In the genomic region with DNA sequence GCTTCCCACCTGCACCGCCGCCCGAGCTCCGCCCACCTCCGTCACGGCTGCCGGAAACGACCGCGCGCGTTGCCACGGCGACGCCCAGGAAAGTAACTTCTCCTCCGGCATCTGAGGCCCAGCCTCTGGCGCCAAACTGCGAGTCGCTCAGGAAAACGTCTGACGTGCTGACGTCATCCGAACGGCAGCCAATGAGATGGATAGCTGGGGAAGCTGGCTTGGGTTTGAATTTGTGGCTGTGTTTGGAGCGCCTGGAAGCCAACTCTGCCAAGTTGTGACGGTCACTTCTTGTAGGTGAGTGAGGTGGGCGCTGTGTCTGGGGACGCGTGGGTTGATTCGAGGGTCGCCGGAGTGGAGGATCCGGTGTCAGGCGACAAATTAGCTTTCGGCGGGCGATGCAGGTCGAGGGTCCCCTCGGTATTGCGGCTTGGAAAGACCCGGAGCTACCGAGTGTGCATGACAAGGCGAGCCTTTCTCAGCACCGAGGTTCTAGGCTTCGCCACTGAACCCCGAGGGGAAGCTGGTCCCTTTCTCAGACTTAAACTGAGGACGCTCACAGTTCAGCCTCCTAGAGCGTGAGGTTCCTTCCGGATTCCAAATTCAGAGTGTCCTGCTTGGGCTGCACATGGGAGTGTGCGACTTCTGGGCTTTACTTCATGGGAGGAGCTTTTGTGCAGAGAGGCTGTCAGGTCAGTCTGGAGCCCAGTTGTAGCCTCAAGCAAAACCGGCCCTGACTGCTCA, we compare ENCODE assay signal across 8 mouse cellular contexts. TPM values are rescaled to one million over a fixed set of nuclear protein-coding genes. Genes with fewer than 3 reads are reported as not detected.
A peak's percentile ranks its signal among the peaks of the same experiment; 100 is the strongest.
DNase-seq lines count a peak whose midpoint lies in the region; ATAC-seq and TF ChIP-seq lines count a peak whose summit lies in the region.

A gene (plus strand): TSS at position 139 of the 741 bp plus-strand sequence.
A gene (minus strand): TSS at position 149 of the 741 bp plus-strand sequence.

- H3K27me3 ChIP-seq in megakaryocyte, embryonic 14.5 days (replicated peaks) = no peaks in the 10 kb centered on the region

- TF ChIP-seq POLR2A in cortical plate, adult 2 months (IDR thresholded peaks at IDR 0.05; ENCODE audit: extremely low read depth, insufficient read depth, low read length) = peak; percentile 80; the same call in 1 of the 2 replicates

- no peaks in the 10 kb centered on the region; the same call in 1 of the 2 replicates for H3K4me1 ChIP-seq in cortical plate, adult 2 months (ENCODE audit: control insufficient read depth, insufficient read depth, low read length)
- H3K4me1 ChIP-seq in megakaryocyte, embryonic 14.5 days = peaks cover 17% of the 10 kb centered on the region

- peak; percentile 96 for ATAC-seq in activated CD4-positive, CD25-positive, alpha-beta regulatory T cell, adult 4 months

- no peak for TF ChIP-seq CTCF in cortical plate, adult 2 months (IDR thresholded peaks at IDR 0.05; ENCODE audit: extremely low read depth, insufficient read depth, low read length)

- H3K27ac ChIP-seq in cortical plate, adult 2 months (ENCODE audit: insufficient read depth, low read length) = no peak within 1 kb of the TSS

- no peaks in the 10 kb centered on the region for H3K36me3 ChIP-seq in megakaryocyte, embryonic 14.5 days (replicated peaks; ENCODE audit: low read length)

- peak; percentile 84 to 90 for DNase-seq in gastrocnemius, adult 8-10 months (ENCODE audit: low spot score in 2 of 2)
- DNase-seq in hindlimb bud, embryonic 11.5 days (ENCODE audit: extremely low spot score, low read depth, low spot score) = peak; percentile 96
- DNase-seq in left cerebral cortex, adult 8-10 months (ENCODE audit: low spot score in 2 of 2) = peak; percentile 83 to 96
- DNase-seq in right cerebral cortex, postnatal 10 days (ENCODE audit: low spot score in 2 of 2) = peak; percentile 98 to 99
- DNase-seq in urinary bladder, postnatal 25 days (ENCODE audit: low spot score) = peak; percentile 90

- peak within 1 kb of the TSS; percentile 63 for H3K4me3 ChIP-seq in cortical plate, adult 2 months (ENCODE audit: insufficient read depth, low read length)
- peak within 1 kb of the TSS; percentile 97 for H3K4me3 ChIP-seq in megakaryocyte, embryonic 14.5 days (replicated peaks)

- H3K9me3 ChIP-seq in megakaryocyte, embryonic 14.5 days = no peaks in the 10 kb centered on the region

RNA-seq across cellular contexts. Expression of the first gene that starts in this region (rescaled TPM):
- 1 to 10 TPM; 6.2 to 8.7 TPM for polyA plus RNA-seq in activated CD4-positive, CD25-positive, alpha-beta regulatory T cell, adult 4 months (2017; shearing (Covaris generic))
- 0.40 and 0.81 TPM in 2 replicates for polyA plus RNA-seq in cortical plate, adult 2 months (2012; rRNA removed)
- 1 to 10 TPM in 1 of 4 experiments, under 1 TPM in 3; 0.54 to 1.2 (median 0.68) TPM for total RNA-seq in gastrocnemius, adult 8-10 months (2022)
- total RNA-seq in left cerebral cortex, adult 8-10 months (2022) = 1 to 10 TPM in 2 of 4 experiments, under 1 TPM in 2; 0.72 to 1.6 (median 1.2) TPM
- 0.16 TPM in 1 of 2 replicates, not detected in the other for polyA plus RNA-seq in megakaryocyte, embryonic 14.5 days (2012; ENCODE audit: insufficient read depth, low replicate concordance)

RNA-seq across cellular contexts. Expression of the second gene that starts in this region (rescaled TPM):
- polyA plus RNA-seq in activated CD4-positive, CD25-positive, alpha-beta regulatory T cell, adult 4 months (2017; shearing (Covaris generic)) = 10 to 100 TPM; 13.3 to 18.6 TPM
- 5.9 and 7.7 TPM in 2 replicates for polyA plus RNA-seq in cortical plate, adult 2 months (2012; rRNA removed)
- 1 to 10 TPM; 4.1 to 6.4 (median 5.6) TPM for total RNA-seq in gastrocnemius, adult 8-10 months (2022)
- total RNA-seq in left cerebral cortex, adult 8-10 months (2022) = 1 to 10 TPM; 5.5 to 7.4 (median 5.9) TPM
- 0.08 TPM in 1 of 2 replicates, not detected in the other for polyA plus RNA-seq in megakaryocyte, embryonic 14.5 days (2012; ENCODE audit: insufficient read depth, low replicate concordance)
